Mouse (Mus musculus): Measurements from ENCODE around the gene Trim63.

GRCm38 (mm10) chr4:134330281-134330680, 15.4 kb downstream of the Trim63 start:
- no peak for TF ChIP-seq CTCF (conservative IDR thresholded peaks at IDR 0.05; ENCODE audit: insufficient read depth, insufficient read length, low read depth, low read length)
- no peak for TF ChIP-seq POLR2A (IDR thresholded peaks at IDR 0.05; ENCODE audit: low read depth, low read length)

All from kidney, adult 2 months (tissue).